Mouse (Mus musculus) lung, postnatal 0 days (tissue): ENCODE results near the gene Pfkfb3. TPM values are rescaled to one million over a fixed set of nuclear protein-coding genes. Genes with fewer than 3 reads are reported as not detected.
A peak's percentile ranks its signal among the peaks of the same experiment; 100 is the strongest.
"Not testable (repeated sequence)": the region's sequence is repeated elsewhere in the genome, so short reads cannot be mapped to it uniquely, and the experiment has no call there.

ENCODE experiments used
- ATAC-seq: fragments of 200-750 bp; cut with Nextera tagmentation; 2 replicates; pipeline ENCODE4 v1.8.0; 2017; ENCODE audit warnings: moderate library complexity
- DNase-seq: peaks from one replicate; pipeline ENCODE4 v3.0.0-alpha.2; 2016; ENCODE audit warnings: low spot score
- H3K27ac ChIP-seq: fragments of 300-500 bp; sonication (generic); 2 replicates; pipeline ENCODE4 v1.5.1; 2014; ENCODE audit warnings: antibody characterized with exemption, mild to moderate bottlenecking, low read length, mixed read lengths
- H3K27me3 ChIP-seq: fragments of 300-500 bp; sonication (generic); replicated peaks from 2 replicates; pipeline ENCODE4 v1.6.1; 2014; ENCODE audit warnings: low read length, mixed read lengths; ENCODE audit not compliant: insufficient read depth
- H3K36me3 ChIP-seq: fragments of 300-500 bp; sonication (generic); 2 replicates; pipeline ENCODE4 v1.6.1; 2014; ENCODE audit warnings: low read length, mixed read lengths; ENCODE audit not compliant: insufficient read depth
- H3K4me1 ChIP-seq: fragments of 300-500 bp; sonication (generic); 2 replicates; pipeline ENCODE4 v1.6.1; 2014; ENCODE audit warnings: antibody characterized with exemption, low read depth, low read length, mixed read lengths; ENCODE audit not compliant: insufficient read depth
- H3K4me2 ChIP-seq: fragments of 300-500 bp; sonication (generic); replicated peaks from 2 replicates; pipeline ENCODE4 v1.6.1; 2014; ENCODE audit warnings: low read depth, mild to moderate bottlenecking, low read length, moderate library complexity, mixed read lengths
- H3K4me3 ChIP-seq: fragments of 300-500 bp; sonication (generic); 2 replicates; pipeline ENCODE4 v1.5.1; 2014; ENCODE audit warnings: low read depth, low read length
- H3K9ac ChIP-seq: fragments of 300-500 bp; sonication (generic); replicated peaks from 2 replicates; pipeline ENCODE4 v1.6.1; 2014; ENCODE audit warnings: low read depth, mild to moderate bottlenecking
- H3K9me3 ChIP-seq: fragments of 300-500 bp; sonication (generic); 2 replicates; pipeline ENCODE4 v1.6.1; 2016; ENCODE audit warnings: low read length, mixed read lengths
- CTCF ChIP-seq: IDR thresholded peaks from 2 replicates; pipeline ENCODE4 v1.5.1; 2016; ENCODE audit warnings: antibody characterized with exemption, mild to moderate bottlenecking
- EP300 ChIP-seq: IDR thresholded peaks from 2 replicates; pipeline ENCODE4 v1.6.1; 2016; ENCODE audit warnings: antibody characterized with exemption, mild to moderate bottlenecking, control low read depth
- WGBS: fragments of 180-500 bp; shearing (Covaris S2); extraction: QIAGEN DNeasy Blood & Tissue Kit; methylation state at CpG from one replicate; pipeline ENCODE4 v1.1.7; 2014; 5-methylcytosine and 5-hydroxymethylcytosine counted together
- polyA plus RNA-seq: library from polyadenylated mRNA; unstranded; fragments of >200 nt; fragmentation: Nextera tagmentation; extraction: Ambion mirVana; gene quantifications from 2 replicates; pipeline ENCODE4 v1.2.1, GENCODE M21; 2015

Gene Pfkfb3
- polyA plus RNA-seq, 1 experiment from 2014 or later, result 17.7 TPM

- no peaks in the 10 kb centered on the region for H3K4me1 ChIP-seq
- no peaks in the 10 kb centered on the region for H3K27me3 ChIP-seq
- no peak overlapping the region for H3K4me2 ChIP-seq
- no peak overlapping the region for H3K4me3 ChIP-seq
- H3K9me3 ChIP-seq, result no peaks in the 10 kb centered on the region
- TF ChIP-seq EP300, result no peak
- TF ChIP-seq CTCF, result no peak
- H3K9ac ChIP-seq, result no peak overlapping the region
- H3K36me3 ChIP-seq, result no peaks in the 10 kb centered on the region
- DNase-seq (no peak), ATAC-seq (no peak)
- no peak overlapping the region for H3K27ac ChIP-seq
- WGBS, result 23% methylated on average over 1 of the region's 1 CpGs
Measured at GRCm38 (mm10) chr2:11545380-11545779, 8.5 kb downstream of the Pfkfb3 start.

- WGBS, result 68% methylated on average over 5 of the region's 5 CpGs
- Histone ChIP-seq H3K9ac (no peak overlapping the region), H3K4me1 (no peaks in the 10 kb centered on the region), H3K9me3 (no peaks in the 10 kb centered on the region), H3K27ac (no peak overlapping the region), H3K4me2 (no peak overlapping the region), H3K36me3 (no peaks in the 10 kb centered on the region), H3K27me3 (no peaks in the 10 kb centered on the region), H3K4me3 (no peak overlapping the region)
- ATAC-seq (no peak), DNase-seq (no peak)
- TF ChIP-seq CTCF, result no peak
- TF ChIP-seq EP300, result no peak
Measured at GRCm38 (mm10) chr2:11544342-11544741, 9.5 kb downstream of the Pfkfb3 start.

DNA sequence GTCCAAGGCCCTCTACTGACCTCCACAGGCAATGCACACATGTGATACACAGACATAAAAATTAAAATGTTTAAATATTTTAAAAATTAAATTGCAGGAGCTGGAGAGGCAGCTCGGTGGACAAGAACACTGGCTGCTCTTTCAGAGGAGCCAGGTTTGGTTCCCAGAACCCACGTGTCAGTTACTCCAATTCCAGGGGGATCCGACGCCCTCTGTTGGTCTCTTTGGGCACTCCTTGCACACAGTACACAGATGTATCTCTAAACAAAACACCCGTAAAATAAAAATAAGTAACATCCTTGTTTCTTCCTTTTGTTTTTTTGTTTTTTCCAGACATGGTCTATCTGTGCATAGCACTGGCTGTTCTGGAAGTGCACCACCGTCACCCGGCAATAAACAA, 10.7 kb downstream of the Pfkfb3 start:
- TF ChIP-seq EP300 (no peak), CTCF (no peak; the same call in 1 of the 2 replicates)
- WGBS, result 69% methylated on average over 7 of the region's 7 CpGs
- Histone ChIP-seq H3K9ac (no peak overlapping the region), H3K4me2 (no peak overlapping the region), H3K36me3 (no peaks in the 10 kb centered on the region), H3K27ac (no peak overlapping the region), H3K9me3 (no peaks in the 10 kb centered on the region), H3K4me3 (no peak overlapping the region), H3K27me3 (no peaks in the 10 kb centered on the region), H3K4me1 (no peaks in the 10 kb centered on the region)
- ATAC-seq (no peak), DNase-seq (no peak)

DNA sequence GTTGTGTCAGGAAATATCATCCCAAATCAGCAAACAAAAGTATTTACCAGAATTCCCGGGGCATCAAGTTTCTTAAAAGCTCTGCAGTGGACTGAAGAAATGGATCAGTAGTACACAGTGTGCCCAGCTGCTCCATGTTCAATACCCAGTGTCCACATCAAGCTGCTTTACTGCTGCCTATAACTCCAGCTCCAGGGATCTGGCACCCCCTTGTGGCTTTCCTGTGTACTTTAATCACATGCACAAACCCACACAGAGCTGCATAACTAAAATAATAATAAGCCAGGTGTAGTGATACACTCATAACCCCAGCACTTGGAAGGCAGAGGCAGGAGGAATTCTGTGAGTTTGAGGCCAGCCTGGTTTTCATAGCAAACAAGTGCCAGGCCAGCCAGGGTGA, 11.2 kb downstream of the Pfkfb3 start:
- no peak for TF ChIP-seq EP300
- TF ChIP-seq CTCF, result peak; percentile 92
- no peaks in the 10 kb centered on the region for H3K9me3 ChIP-seq
- H3K36me3 ChIP-seq, result no peaks in the 10 kb centered on the region
- DNase-seq (peak; percentile 87), ATAC-seq (peak; percentile 90)
- WGBS, result 69% methylated on average over 1 of the region's 1 CpGs
- H3K4me2 ChIP-seq, result no peak overlapping the region
- H3K4me1 ChIP-seq, result no peaks in the 10 kb centered on the region
- H3K27me3 ChIP-seq, result no peaks in the 10 kb centered on the region
- no peak overlapping the region for H3K4me3 ChIP-seq
- no peak overlapping the region for H3K9ac ChIP-seq
- no peak overlapping the region for H3K27ac ChIP-seq

- no peaks in the 10 kb centered on the region for H3K4me1 ChIP-seq
- TF ChIP-seq EP300, result no peak
- TF ChIP-seq CTCF, result no peak
- no peaks in the 10 kb centered on the region for H3K27me3 ChIP-seq
- no peak overlapping the region for H3K4me2 ChIP-seq
- no peak for DNase-seq
- no peaks in the 10 kb centered on the region for H3K9me3 ChIP-seq
- H3K9ac ChIP-seq, result no peak overlapping the region
- H3K36me3 ChIP-seq, result no peaks in the 10 kb centered on the region
- WGBS, result 93% methylated on average over 1 of the region's 1 CpGs
- ATAC-seq, result no peak
- no peak overlapping the region for H3K27ac ChIP-seq
- H3K4me3 ChIP-seq, result no peak overlapping the region
Measured at GRCm38 (mm10) chr2:11542121-11542520, 11.8 kb downstream of the Pfkfb3 start.

- not testable (repeated sequence) for H3K27ac ChIP-seq, H3K27me3 ChIP-seq, H3K4me2 ChIP-seq, DNase-seq, H3K9ac ChIP-seq, H3K36me3 ChIP-seq, H3K9me3 ChIP-seq, H3K4me1 ChIP-seq, ATAC-seq, H3K4me3 ChIP-seq
- 38% methylated on average over 1 of the region's 1 CpGs for WGBS
Measured at GRCm38 (mm10) chr2:11541528-11541927, 12.3 kb downstream of the Pfkfb3 start.

- DNase-seq, result no peak
- Histone ChIP-seq H3K4me3 (peak overlapping the region; percentile 43), H3K4me1 (peaks cover 6% of the 10 kb centered on the region; the same call in 1 of the 2 replicates), H3K36me3 (no peaks in the 10 kb centered on the region), H3K27ac (peak overlapping the region; percentile 95), H3K27me3 (no peaks in the 10 kb centered on the region), H3K4me2 (peak overlapping the region; percentile 76), H3K9me3 (no peaks in the 10 kb centered on the region), H3K9ac (0 out of 2 replicates have a peak overlapping the region, but pooled peaks have one; percentile 48)
- TF ChIP-seq EP300, result no peak
- TF ChIP-seq CTCF, result no peak
- ATAC-seq, result no peak
- WGBS, result 57% methylated on average over 8 of the region's 8 CpGs
Measured at GRCm38 (mm10) chr2:11535966-11536365, 17.9 kb downstream of the Pfkfb3 start.
